Mouse (Mus musculus) B cell, adult 67 days (primary cell): ENCODE results near the gene Ints7. TPM values are rescaled to one million over a fixed set of nuclear protein-coding genes. Genes with fewer than 3 reads are reported as not detected.

ENCODE experiments used
- total RNA-seq, 2 experiments: library from RNA; stranded (reverse); gene quantifications; 4 replicates each; pipeline ENCODE4 v1.2.4; 2023

Gene Ints7
- 10 to 100 TPM; 72.5 to 75.4 TPM for total RNA-seq

DNA sequence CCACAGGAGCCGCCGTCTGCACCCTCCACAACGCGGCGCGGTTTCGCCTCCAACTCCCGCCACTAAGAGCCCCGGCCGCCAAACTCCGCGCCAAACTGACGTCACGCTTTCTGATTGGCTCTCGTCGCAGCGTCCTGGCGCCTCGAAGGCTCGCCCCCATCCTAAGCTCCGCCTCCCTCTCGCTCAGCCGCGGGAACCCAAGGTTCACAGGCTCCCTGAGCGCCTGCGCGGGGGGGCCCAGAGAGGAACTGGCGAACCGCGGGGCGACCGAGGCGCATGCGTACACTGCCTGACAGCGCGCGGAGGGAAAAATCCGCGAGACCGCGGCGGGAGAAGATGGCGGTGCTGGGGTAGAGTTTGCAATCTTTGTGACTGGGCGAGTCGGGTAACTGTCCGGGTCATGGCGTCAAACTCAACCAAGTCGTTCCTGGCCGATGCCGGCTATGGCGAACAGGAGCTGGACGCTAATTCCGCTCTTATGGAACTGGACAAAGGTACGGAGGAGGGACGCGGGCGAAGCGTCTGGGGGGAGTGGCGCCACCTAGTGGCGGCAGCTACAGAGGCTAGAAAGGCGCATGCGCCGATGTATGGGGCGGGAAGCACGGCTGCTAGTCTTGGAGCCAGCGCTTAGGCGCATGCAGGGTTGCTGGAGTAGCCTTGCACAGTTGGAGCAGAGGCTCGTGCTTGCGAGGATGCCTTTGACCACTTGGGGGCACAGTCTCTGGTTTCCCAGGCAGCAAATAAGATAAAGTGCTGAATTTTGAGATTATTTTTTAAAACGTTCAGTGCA is at the start of gene Ints7, which contains the start of gene Dtl:
Ints7 (plus strand) TSS at position 179 of the 790 bp plus-strand sequence.
Dtl (minus strand) TSS at position 87 of the 790 bp plus-strand sequence.

Other genes starting within 250 kb of the Ints7 start
- gene Tmem206, start 249.7 kb upstream of the Ints7 start, total RNA-seq, result 10 to 100 TPM; 39.1 to 42.9 TPM
- gene Ppp2r5a, start 172.4 kb upstream of the Ints7 start, total RNA-seq, result 100 to 1,000 TPM; 186 to 215 TPM
- 1 to 10 TPM; 8.0 to 9.3 TPM for gene Dtl, start 92 bp upstream of the Ints7 start, total RNA-seq
- 100 to 1,000 TPM; 137 to 139 TPM for gene Lpgat1, start 142.2 kb downstream of the Ints7 start, total RNA-seq
- gene Nek2, start 245.8 kb downstream of the Ints7 start, total RNA-seq, result 1 to 10 TPM; 1.2 to 1.6 TPM